Mouse (Mus musculus) thymus, postnatal 4 days (tissue): ENCODE results near the gene Fam222a.

Experiments
- DNase-seq: peaks from one replicate; pipeline ENCODE4 v3.0.0; 2021

Fam222a gene

GRCm38 (mm10) chr5:114611968-114612608 is 44.3 kb downstream of the Fam222a start:
- DNase-seq: peak; percentile 90

- DNase-seq: no peak
Observed at GRCm38 (mm10) chr5:114614863-114615262, 47.0 kb downstream of the Fam222a start.

GRCm38 (mm10) chr5:114616336-114617061 is 48.7 kb downstream of the Fam222a start:
- no peak for DNase-seq

GRCm38 (mm10) chr5:114617809-114618208 is 50.0 kb downstream of the Fam222a start:
- no peak for DNase-seq

GRCm38 (mm10) chr5:114618851-114619250 is 51.0 kb downstream of the Fam222a start:
- DNase-seq: peak; percentile 93

- DNase-seq: peak; percentile 31
Observed at GRCm38 (mm10) chr5:114620305-114620704, 52.5 kb downstream of the Fam222a start.

- DNase-seq: peak; percentile 89
Observed at GRCm38 (mm10) chr5:114625590-114625989, 57.8 kb downstream of the Fam222a start.

- DNase-seq: peak; percentile 73
Observed at GRCm38 (mm10) chr5:114631336-114631735, 63.5 kb downstream of the Fam222a start.

- no peak for DNase-seq
Observed at GRCm38 (mm10) chr5:114636091-114636490, 68.3 kb downstream of the Fam222a start.

GRCm38 (mm10) chr5:114638769-114639644 is 71.2 kb downstream of the Fam222a start:
- peak; percentile 94 for DNase-seq

GRCm38 (mm10) chr5:114639645-114639957 is 71.8 kb downstream of the Fam222a start:
- DNase-seq: no peak

- no peak for DNase-seq
Observed at GRCm38 (mm10) chr5:114640809-114641208, 73.0 kb downstream of the Fam222a start.

- no peak for DNase-seq
Observed at GRCm38 (mm10) chr5:114644918-114645317, 77.1 kb downstream of the Fam222a start.

- no peak for DNase-seq
Observed at GRCm38 (mm10) chr5:114645916-114646315, 78.1 kb downstream of the Fam222a start.

- DNase-seq: peak; percentile 58
Observed at GRCm38 (mm10) chr5:114647211-114647974, 79.6 kb downstream of the Fam222a start.

GRCm38 (mm10) chr5:114648728-114649311 is 81.0 kb downstream of the Fam222a start:
- no peak for DNase-seq

- no peak for DNase-seq
Observed at GRCm38 (mm10) chr5:114651002-114651401, 83.2 kb downstream of the Fam222a start.

GRCm38 (mm10) chr5:114651449-114651848 is 83.6 kb downstream of the Fam222a start:
- no peak for DNase-seq

- no peak for DNase-seq
Observed at GRCm38 (mm10) chr5:114653656-114654437, 86.0 kb downstream of the Fam222a start.

GRCm38 (mm10) chr5:114655721-114656120 is 87.9 kb downstream of the Fam222a start:
- no peak for DNase-seq

- DNase-seq: no peak
Observed at GRCm38 (mm10) chr5:114656305-114656704, 88.5 kb downstream of the Fam222a start.

GRCm38 (mm10) chr5:114657426-114657825 is 89.6 kb downstream of the Fam222a start:
- DNase-seq: no peak
